Mouse (Mus musculus) 3T3-L1 (cell line): ENCODE data around the gene Suco.

Experiments
- DNase-seq: peaks from one replicate; pipeline ENCODE4 v3.0.0-alpha.2; 2015; ENCODE audit warnings: low read depth, low spot score

Suco gene

GRCm38 (mm10) chr1:161894126-161894525, 17.6 kb upstream of the Suco start:
- no peak for DNase-seq

GRCm38 (mm10) chr1:161888823-161889222, 12.3 kb upstream of the Suco start:
- no peak for DNase-seq

- no peak for DNase-seq
Measured at GRCm38 (mm10) chr1:161887679-161888260, 11.3 kb upstream of the Suco start.

GRCm38 (mm10) chr1:161885762-161886161, 9.3 kb upstream of the Suco start:
- DNase-seq, result no peak

- no peak for DNase-seq
Measured at GRCm38 (mm10) chr1:161877580-161878142, 1.2 kb upstream of the Suco start.

GRCm38 (mm10) chr1:161875706-161876552, 553 bp downstream of the Suco start:
- DNase-seq, result peak; percentile 61

GRCm38 (mm10) chr1:161869422-161869821, 7.1 kb downstream of the Suco start:
- no peak for DNase-seq

- DNase-seq, result peak; percentile 24
Measured at GRCm38 (mm10) chr1:161868413-161868812, 8.1 kb downstream of the Suco start.

- DNase-seq, result no peak
Measured at GRCm38 (mm10) chr1:161863742-161864141, 12.7 kb downstream of the Suco start.

- DNase-seq, result no peak
Measured at GRCm38 (mm10) chr1:161859248-161859647, 17.2 kb downstream of the Suco start.

- DNase-seq, result no peak
Measured at GRCm38 (mm10) chr1:161826677-161827076, 49.8 kb downstream of the Suco start.

GRCm38 (mm10) chr1:161809428-161809827, 67.1 kb downstream of the Suco start:
- no peak for DNase-seq

GRCm38 (mm10) chr1:161808980-161809379, 67.5 kb downstream of the Suco start:
- no peak for DNase-seq

- no peak for DNase-seq
Measured at GRCm38 (mm10) chr1:161804541-161804971, 71.9 kb downstream of the Suco start.

- no peak for DNase-seq
Measured at GRCm38 (mm10) chr1:161801321-161801720, 75.2 kb downstream of the Suco start.

- peak; percentile 87 for DNase-seq
Measured at GRCm38 (mm10) chr1:161800256-161800655, 76.2 kb downstream of the Suco start.

- DNase-seq, result peak; percentile 68
Measured at GRCm38 (mm10) chr1:161799791-161800190, 76.7 kb downstream of the Suco start.

- no peak for DNase-seq
Measured at GRCm38 (mm10) chr1:161798866-161799265, 77.6 kb downstream of the Suco start.

- DNase-seq, result no peak
Measured at GRCm38 (mm10) chr1:161794447-161795211, 81.9 kb downstream of the Suco start.

- DNase-seq, result no peak
Measured at GRCm38 (mm10) chr1:161793321-161793720, 83.2 kb downstream of the Suco start.

GRCm38 (mm10) chr1:161792687-161792969, 83.9 kb downstream of the Suco start:
- no peak for DNase-seq
